Mouse (Mus musculus): ENCODE measurements around the gene Cdc14b.

GRCm38 (mm10) chr13:64169746-64170145, 105.3 kb downstream of the Cdc14b start:
- TF ChIP-seq POLR2A (IDR thresholded peaks at IDR 0.05; ENCODE audit: insufficient read length, low read depth) (no peak), SRF (IDR thresholded peaks at IDR 0.05; ENCODE audit: control insufficient read depth, insufficient read length, low read depth) (no peak), USF1 (IDR thresholded peaks at IDR 0.05; ENCODE audit: low read depth) (no peak), POLR2AphosphoS2 (IDR thresholded peaks at IDR 0.05; ENCODE audit: insufficient read length, low read depth) (no peak), MAX (IDR thresholded peaks at IDR 0.05; ENCODE audit: low read depth) (no peak)
